Mouse (Mus musculus): ENCODE measurements around the gene Exosc3.

DNA sequence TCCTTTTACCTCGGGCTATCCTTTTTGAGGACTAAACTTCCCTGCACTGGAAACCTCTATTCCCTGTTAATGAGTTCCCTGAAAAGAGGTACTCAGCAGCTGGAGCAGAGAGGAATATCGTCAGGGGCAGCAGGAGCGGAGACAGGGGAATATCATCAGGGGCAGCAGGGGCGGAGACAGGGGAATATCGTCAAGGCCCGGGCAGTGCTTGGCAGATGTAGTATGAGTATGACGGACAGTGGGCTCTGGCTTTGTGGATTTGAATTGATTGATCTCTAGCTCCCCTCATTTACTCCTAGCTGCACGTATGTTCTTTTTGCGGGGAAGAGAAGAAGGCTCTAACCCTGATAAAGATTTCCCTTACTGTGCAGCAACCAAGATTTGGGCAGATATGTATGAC lies 1.3 kb downstream of the Exosc3 start:
- no peak for TF ChIP-seq CTCF (conservative IDR thresholded peaks at IDR 0.05 in 1 of 2, IDR thresholded peaks at IDR 0.05 in 1 of 2; ENCODE audit: low read depth in 2 of 2, low read length in 2 of 2)
- TF ChIP-seq BHLHE40 (IDR thresholded peaks at IDR 0.05; ENCODE audit: low read depth, low read length), result no peak
- no peak for TF ChIP-seq POLR2A (IDR thresholded peaks at IDR 0.05; ENCODE audit: low read depth, low read length)
- TF ChIP-seq EP300 (IDR thresholded peaks at IDR 0.05; ENCODE audit: low read length), result no peak
- TF ChIP-seq NELFE (IDR thresholded peaks at IDR 0.05; ENCODE audit: low read depth, low read length), result no peak
- TF ChIP-seq NRF1 (IDR thresholded peaks at IDR 0.05; ENCODE audit: low read depth, low read length), result no peak
- TF ChIP-seq MXI1 (IDR thresholded peaks at IDR 0.05; ENCODE audit: low read depth, low read length), result no peak
- no peak for TF ChIP-seq HCFC1 (IDR thresholded peaks at IDR 0.05; ENCODE audit: low read depth, low read length)
